Mouse (Mus musculus): ENCODE data around the gene Pck2.
A peak's percentile ranks its signal among the peaks of the same experiment; 100 is the strongest.

Pck2 gene

GRCm38 (mm10) chr14:55540067-55540786 is at the start of gene Pck2:
Gene Pck2, plus strand, starts transcription at chr14:55540266.
- peak; percentile 38 for DNase-seq

GRCm38 (mm10) chr14:55490361-55491201 is 49.5 kb upstream of the Pck2 start, which contains the start of gene Carmil3:
Gene Carmil3, plus strand, starts transcription at chr14:55490651.
- peak; percentile 79 for DNase-seq

- peak; percentile 50 for DNase-seq
These were observed 48.7 kb upstream of the Pck2 start for GRCm38 (mm10) chr14:55491291-55491833.

GRCm38 (mm10) chr14:55492103-55492502 is 48.0 kb upstream of the Pck2 start:
- DNase-seq: no peak

- DNase-seq: no peak
These were observed 44.4 kb upstream of the Pck2 start for GRCm38 (mm10) chr14:55495509-55496240.

- peak; percentile 17 for DNase-seq
These were observed 43.2 kb upstream of the Pck2 start for GRCm38 (mm10) chr14:55496761-55497448.

GRCm38 (mm10) chr14:55497449-55497821 is 42.6 kb upstream of the Pck2 start:
- DNase-seq: peak; percentile 94

GRCm38 (mm10) chr14:55505612-55506011 is 34.5 kb upstream of the Pck2 start:
- no peak for DNase-seq

- DNase-seq: no peak
These were observed 32.3 kb upstream of the Pck2 start for GRCm38 (mm10) chr14:55507801-55508200.

- no peak for DNase-seq
These were observed 30.5 kb upstream of the Pck2 start for GRCm38 (mm10) chr14:55509540-55509939.

GRCm38 (mm10) chr14:55510125-55510731 is 29.8 kb upstream of the Pck2 start, which contains the start of gene Cpne6:
Gene Cpne6, plus strand, starts transcription at chr14:55510445.
- DNase-seq: no peak

GRCm38 (mm10) chr14:55511037-55511436 is 29.0 kb upstream of the Pck2 start:
- DNase-seq: no peak

- no peak for DNase-seq
These were observed 26.1 kb upstream of the Pck2 start for GRCm38 (mm10) chr14:55513927-55514326.

GRCm38 (mm10) chr14:55515846-55516245 is 24.2 kb upstream of the Pck2 start:
- DNase-seq: no peak

GRCm38 (mm10) chr14:55518897-55519296 is 21.2 kb upstream of the Pck2 start:
- no peak for DNase-seq

- no peak for DNase-seq
These were observed 20.5 kb upstream of the Pck2 start for GRCm38 (mm10) chr14:55519604-55520003.

- DNase-seq: peak; percentile 41
These were observed 19.4 kb upstream of the Pck2 start for GRCm38 (mm10) chr14:55520451-55521361.

- no peak for DNase-seq
These were observed 16.0 kb upstream of the Pck2 start for GRCm38 (mm10) chr14:55524062-55524461.

- DNase-seq: no peak
These were observed 15.3 kb upstream of the Pck2 start, which contains the start of gene Nrl for GRCm38 (mm10) chr14:55524785-55525184. Gene Nrl, minus strand, starts transcription at chr14:55524981.

- no peak for DNase-seq
These were observed 13.4 kb upstream of the Pck2 start for GRCm38 (mm10) chr14:55526674-55527073.

- peak; percentile 51 for DNase-seq
These were observed 12.1 kb upstream of the Pck2 start for GRCm38 (mm10) chr14:55527940-55528339.
